Mouse (Mus musculus) brown adipose tissue, adult 24 weeks (tissue): ENCODE data around the gene Cdkn1a. TPM values are rescaled to one million over a fixed set of nuclear protein-coding genes. Genes with fewer than 3 reads are reported as not detected.

Experiments
- H3K27ac ChIP-seq: fragments of 200-500 bp; replicated peaks from 2 replicates; pipeline ENCODE4 v1.5.1; 2012; ENCODE audit warnings: low read depth, mild to moderate bottlenecking, low read length
- H3K4me1 ChIP-seq: fragments of 200-500 bp; 2 replicates; pipeline ENCODE4 v1.6.1; 2012; ENCODE audit warnings: low read length, mixed read lengths; ENCODE audit not compliant: control insufficient read depth, insufficient read depth, insufficient read length
- H3K4me3 ChIP-seq: fragments of 200-500 bp; 2 replicates; pipeline ENCODE4 v1.5.1; 2012; ENCODE audit warnings: low read depth, mild to moderate bottlenecking, low read length, moderate library complexity; ENCODE audit not compliant: insufficient read depth
- polyA plus RNA-seq: library from polyadenylated mRNA; stranded (reverse); fragments of >200 nt; gene quantifications from 2 replicates; pipeline ENCODE4 v1.2.4, GENCODE M21; 2012; ENCODE audit not compliant: missing spikeins, insufficient read depth, insufficient read length

The Cdkn1a gene
- polyA plus RNA-seq, 1 experiment, result 36.2 TPM

GRCm38 (mm10) chr17:29143266-29143665, 52.5 kb downstream of the Cdkn1a start:
- no peaks in the 10 kb centered on the region for H3K4me1 ChIP-seq
- no peak overlapping the region for H3K27ac ChIP-seq
- no peak overlapping the region for H3K4me3 ChIP-seq

- Histone ChIP-seq H3K4me1 (no peaks in the 10 kb centered on the region), H3K4me3 (no peak overlapping the region), H3K27ac (no peak overlapping the region)
Observed at GRCm38 (mm10) chr17:29145101-29145500, 54.3 kb downstream of the Cdkn1a start.

- Histone ChIP-seq H3K4me3 (no peak overlapping the region), H3K27ac (no peak overlapping the region), H3K4me1 (no peaks in the 10 kb centered on the region)
Observed at GRCm38 (mm10) chr17:29147273-29147672, 56.5 kb downstream of the Cdkn1a start.

- no peak overlapping the region for H3K27ac ChIP-seq
- no peaks in the 10 kb centered on the region for H3K4me1 ChIP-seq
- no peak overlapping the region for H3K4me3 ChIP-seq
Observed at GRCm38 (mm10) chr17:29147773-29148172, 57.0 kb downstream of the Cdkn1a start.

- Histone ChIP-seq H3K4me1 (no peaks in the 10 kb centered on the region), H3K4me3 (no peak overlapping the region), H3K27ac (no peak overlapping the region)
Observed at GRCm38 (mm10) chr17:29149766-29150165, 59.0 kb downstream of the Cdkn1a start.

Other genes starting within 250 kb of the Cdkn1a start
- gene Pnpla1, start 232.6 kb upstream of the Cdkn1a start, polyA plus RNA-seq, result not detected in 2 replicates
- not detected in 2 replicates for gene 4930539E08Rik, start 175.7 kb upstream of the Cdkn1a start, polyA plus RNA-seq
- gene Pxt1, start 147.1 kb upstream of the Cdkn1a start, polyA plus RNA-seq, result not detected in 2 replicates
- gene Kctd20, start 139.0 kb upstream of the Cdkn1a start, polyA plus RNA-seq, result 27.2 and 29.0 TPM in 2 replicates
- 47.3 and 49.3 TPM in 2 replicates for gene Stk38, start 83.0 kb upstream of the Cdkn1a start, polyA plus RNA-seq
- 105 and 132 TPM in 2 replicates for gene Srsf3, start 58.3 kb upstream of the Cdkn1a start, polyA plus RNA-seq
- gene Rab44, start 23.2 kb downstream of the Cdkn1a start, polyA plus RNA-seq, result 0.32 TPM in 1 of 2 replicates, not detected in the other
- not detected in 2 replicates for gene Cpne5, start 147.2 kb downstream of the Cdkn1a start, polyA plus RNA-seq
- gene Ppil1, start 173.2 kb downstream of the Cdkn1a start, polyA plus RNA-seq, result 20.1 and 20.9 TPM in 2 replicates
- gene BC004004, start 177.8 kb downstream of the Cdkn1a start, polyA plus RNA-seq, result 180 and 221 TPM in 2 replicates
- 32.6 and 73.5 TPM in 2 replicates for gene Pi16, start 226.7 kb downstream of the Cdkn1a start, polyA plus RNA-seq